Mouse (Mus musculus): ENCODE data around the gene Hist1h1e. TPM values are rescaled to one million over a fixed set of nuclear protein-coding genes. Genes with fewer than 3 reads are reported as not detected.

Gene Hist1h1e
- 100 to 1,000 TPM; 327 to 388 TPM for total RNA-seq (2021)
- long read RNA-seq, experiment 1, partial matches to known transcripts = 0 of 1 reads
- long read RNA-seq, experiment 1, other reads (novel, unspliced or antisense) = 0 of 1 reads
- long read RNA-seq, experiment 2, transcript Hist1h1e-201 (1 exons, 1,930 nt) = major isoform, 5 of 5 reads
- long read RNA-seq, experiment 2, partial matches to known transcripts = 0 of 5 reads
- long read RNA-seq, experiment 2, other reads (novel, unspliced or antisense) = 0 of 5 reads

DNA sequence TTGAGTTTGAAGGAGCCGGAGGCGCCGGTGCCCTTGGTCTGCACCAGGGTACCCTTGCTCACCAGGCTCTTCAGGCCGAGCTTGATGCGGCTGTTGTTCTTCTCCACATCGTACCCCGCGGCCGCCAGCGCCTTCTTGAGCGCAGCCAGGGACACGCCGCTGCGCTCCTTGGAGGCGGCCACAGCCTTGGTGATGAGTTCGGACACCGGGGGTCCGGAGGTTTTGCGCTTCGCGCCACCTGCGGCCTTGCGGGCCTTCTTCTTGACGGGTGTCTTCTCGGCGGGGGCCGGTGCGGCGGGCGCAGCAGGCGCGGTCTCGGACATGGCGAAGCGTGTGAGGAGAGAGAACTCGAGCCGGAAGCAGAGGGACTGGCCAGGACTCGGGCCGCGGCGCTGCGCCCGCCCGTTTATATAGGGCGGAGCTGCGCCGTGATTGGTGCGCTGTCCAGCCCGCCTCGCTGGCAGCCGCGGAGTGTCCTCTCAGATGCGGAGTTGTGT lies at the start of gene Hist1h1e:
Gene Hist1h1e (minus strand): TSS at position 384 of the 497 bp plus-strand sequence.
- DNase-seq (ENCODE audit: low spot score in 2 of 2) = peak; percentile 86 to 96

DNA sequence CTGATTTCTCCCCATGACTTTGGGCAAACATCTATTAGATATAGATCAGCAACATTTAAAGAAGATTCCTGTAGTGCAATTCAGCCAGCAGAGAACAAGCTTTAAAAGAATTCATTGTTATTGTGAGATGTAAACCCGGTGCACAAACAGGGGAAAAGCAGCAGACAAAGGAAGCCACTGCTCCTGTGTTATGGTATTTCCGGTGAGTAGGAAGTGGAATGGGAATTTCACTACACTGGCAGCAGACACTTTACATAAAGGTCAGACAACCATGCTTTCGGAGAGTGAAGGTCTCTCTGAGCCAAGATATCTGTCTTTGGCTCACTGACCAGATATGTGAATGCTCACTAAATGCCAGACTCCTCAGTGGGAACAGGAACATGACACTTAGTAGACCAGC lies 40.2 kb upstream of the Hist1h1e start:
- no peak for DNase-seq (ENCODE audit: low spot score in 2 of 2)

DNA sequence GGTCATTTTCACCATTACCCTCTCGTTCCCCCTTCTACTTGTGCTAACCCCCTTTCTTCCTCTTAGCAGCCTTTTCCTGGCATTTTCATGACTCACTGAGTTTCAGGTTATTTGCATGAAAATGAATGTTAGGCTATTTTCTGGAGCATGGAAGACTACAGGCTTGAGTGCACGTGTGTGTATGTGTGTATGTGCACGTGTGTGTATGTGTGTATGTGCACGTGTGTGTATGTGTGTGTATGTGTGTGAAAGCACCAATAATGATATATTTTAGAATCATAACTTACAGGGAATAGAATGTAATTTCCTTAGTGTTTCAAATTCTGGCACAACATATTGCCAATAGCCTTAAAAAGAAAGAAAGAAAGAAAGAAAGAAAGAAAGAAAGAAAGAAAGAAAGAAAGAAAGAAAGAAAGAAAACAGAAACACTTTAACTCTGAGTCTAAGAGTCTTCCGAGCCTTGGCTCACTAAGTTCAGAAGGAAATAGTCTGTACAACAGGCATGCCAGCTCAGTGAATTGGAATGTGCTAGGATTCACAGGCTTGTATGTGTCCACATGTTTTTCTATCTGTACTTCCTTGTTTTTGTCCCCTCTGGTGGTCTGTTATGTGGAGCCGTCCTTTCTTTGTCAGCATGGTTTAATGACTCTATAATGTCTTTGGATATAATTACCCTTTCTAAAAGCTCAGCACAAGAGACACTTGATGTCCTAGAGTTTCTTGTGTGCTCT lies 37.4 kb upstream of the Hist1h1e start:
- no peak for DNase-seq (ENCODE audit: low spot score in 2 of 2)

DNA sequence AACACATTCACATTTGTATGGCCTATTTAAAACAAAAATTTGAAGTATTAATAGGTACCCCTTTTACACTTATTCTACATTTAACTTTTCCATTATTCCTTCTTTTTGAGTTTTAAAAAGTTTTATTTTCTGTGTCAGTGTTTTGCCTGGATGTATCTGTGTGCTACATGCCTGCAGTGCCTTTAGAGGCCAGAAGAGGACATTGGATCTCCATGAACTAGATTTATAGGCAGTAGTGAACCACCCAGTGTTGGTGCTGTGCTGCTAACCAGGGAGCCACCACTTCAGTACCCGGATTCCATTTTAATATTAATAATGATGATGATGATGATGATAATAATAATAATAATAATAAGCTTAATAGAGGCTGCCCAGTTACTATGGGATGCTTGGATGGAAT lies 8.3 kb upstream of the Hist1h1e start:
- no peak for DNase-seq (ENCODE audit: low spot score in 2 of 2)

DNA sequence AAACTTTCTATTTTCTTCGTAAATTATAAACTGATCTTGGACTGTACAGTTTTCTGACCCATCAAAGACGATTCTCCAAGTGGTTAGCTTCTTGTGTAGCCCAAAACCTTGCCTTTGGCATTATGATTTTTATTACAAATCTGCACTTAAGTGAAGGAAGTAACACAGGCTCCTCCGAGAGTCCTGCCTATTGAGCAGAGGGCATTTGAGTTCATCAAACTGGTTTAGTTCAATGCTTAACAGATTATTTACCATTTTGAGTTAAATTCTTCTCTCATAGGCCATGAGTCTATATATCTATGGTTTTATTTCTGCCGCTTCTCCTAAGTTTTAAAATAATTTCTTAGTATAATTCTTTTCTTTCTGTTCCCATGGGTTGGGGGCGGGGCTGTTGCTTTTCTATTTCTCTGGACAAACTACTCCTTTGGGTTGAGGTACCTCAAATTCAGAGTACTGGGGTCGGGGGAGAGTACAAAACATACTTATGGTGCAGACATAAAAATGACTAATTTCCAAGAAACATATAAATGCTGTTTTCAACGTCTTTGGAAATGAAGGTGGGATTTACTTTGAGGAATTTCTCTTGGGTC lies 598 bp upstream of the Hist1h1e start:
- no peak for DNase-seq (ENCODE audit: low spot score in 2 of 2)

DNA sequence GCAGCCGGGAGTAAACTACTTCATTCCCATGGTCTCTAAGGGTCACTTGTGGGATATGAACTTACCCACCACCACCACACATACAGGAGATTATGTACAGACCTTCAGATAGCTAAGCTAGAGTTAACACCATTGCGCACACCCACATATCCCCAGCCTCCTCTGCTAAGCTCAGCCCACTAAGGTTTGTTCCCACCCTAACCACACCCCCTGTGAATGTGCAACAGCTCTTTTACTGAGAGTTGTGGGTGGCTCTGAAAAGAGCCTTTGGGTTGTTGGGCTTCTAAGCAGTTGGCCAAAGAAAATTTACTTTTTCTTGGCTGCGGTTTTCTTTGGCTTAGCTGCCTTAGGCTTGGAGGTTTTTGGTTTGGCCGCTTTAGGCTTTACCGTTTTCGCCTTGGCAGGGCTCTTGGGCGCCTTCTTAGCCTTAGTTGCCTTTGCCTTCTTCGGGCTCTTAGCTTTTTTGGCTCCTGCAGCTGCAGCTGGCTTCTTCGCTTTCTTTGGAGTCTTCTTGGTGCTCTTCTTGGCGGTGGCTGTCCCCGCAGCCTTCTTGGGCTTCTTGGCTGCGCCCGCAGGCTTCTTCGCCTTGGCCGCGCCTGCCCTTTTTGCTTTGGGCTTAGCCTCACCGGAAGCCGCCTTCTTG lies 705 bp downstream of the Hist1h1e start:
- DNase-seq (ENCODE audit: low spot score in 2 of 2) = peak; percentile 30 to 52

DNA sequence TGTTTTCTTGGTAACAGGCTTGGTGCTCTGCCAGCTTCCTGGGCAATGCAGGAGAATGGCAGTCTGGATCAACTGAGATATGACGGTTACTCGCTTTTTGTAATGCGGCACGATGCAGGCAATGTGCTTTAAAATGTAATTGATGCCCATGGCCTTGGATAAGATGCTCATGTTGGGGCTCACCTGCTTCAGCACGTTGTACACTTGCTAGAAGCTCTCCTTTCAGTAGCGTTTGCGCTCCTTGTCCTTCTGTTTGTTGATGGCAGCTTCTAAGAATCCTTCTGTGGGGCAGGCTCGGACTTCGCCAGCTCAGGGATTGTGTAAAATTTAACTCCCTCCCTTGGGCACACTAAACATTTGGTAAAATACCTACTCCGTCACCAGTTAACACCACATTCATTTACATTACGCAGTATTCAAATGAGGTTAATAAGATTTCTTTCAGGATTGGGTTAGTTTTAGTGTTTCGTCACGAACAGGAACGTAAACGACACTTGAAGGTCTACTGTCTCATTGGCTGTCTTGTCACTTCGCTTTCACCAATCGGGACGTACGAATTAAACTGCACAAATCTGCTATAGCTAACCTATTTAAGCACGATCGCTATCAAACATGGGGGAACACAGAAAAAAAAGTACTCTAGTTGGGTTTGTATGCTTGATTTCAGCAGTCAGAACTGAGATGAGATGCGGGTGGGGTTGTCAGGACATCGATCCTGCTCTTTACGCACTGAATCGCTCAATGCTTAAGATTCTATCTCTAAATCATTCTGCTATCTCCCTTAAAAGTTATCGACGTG lies 1.4 kb downstream of the Hist1h1e start, which contains the start of gene Hist1h2be:
Gene Hist1h2be (minus strand): TSS at position 392 of the 799 bp plus-strand sequence.
- peak; percentile 9 to 27 for DNase-seq (ENCODE audit: low spot score in 2 of 2)

DNA sequence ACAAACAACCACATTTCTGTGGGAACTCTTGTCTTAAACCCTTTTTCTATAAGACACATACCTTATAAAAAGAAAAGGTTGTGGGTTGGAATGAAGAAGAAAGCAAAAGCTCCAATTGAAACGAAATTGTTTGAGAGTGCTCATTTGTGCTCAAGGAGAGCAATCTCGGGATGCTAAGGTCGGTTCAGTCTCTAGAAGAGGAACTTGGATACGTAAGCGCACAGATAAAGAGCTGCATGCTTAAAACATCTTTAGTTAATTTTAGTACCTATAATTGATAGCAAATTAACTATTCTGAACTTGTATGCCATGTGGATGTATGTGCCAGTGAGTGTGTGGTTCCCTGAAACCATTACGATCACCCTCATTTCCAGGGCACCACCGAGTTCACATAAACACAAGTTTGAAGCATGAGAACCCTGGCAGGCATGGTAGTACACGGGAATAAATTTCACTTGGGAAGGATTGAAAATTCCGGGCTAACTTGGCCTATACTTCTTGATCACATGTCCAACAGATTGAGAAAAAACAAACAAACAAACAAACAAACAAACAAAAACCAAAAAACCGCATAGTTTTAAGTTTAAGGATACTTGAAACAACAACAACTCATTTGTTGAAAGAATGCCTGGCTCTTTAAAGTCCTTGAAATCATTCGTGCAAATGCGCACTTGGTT lies 2.2 kb downstream of the Hist1h1e start:
- DNase-seq (ENCODE audit: low spot score in 2 of 2) = no peak

DNA sequence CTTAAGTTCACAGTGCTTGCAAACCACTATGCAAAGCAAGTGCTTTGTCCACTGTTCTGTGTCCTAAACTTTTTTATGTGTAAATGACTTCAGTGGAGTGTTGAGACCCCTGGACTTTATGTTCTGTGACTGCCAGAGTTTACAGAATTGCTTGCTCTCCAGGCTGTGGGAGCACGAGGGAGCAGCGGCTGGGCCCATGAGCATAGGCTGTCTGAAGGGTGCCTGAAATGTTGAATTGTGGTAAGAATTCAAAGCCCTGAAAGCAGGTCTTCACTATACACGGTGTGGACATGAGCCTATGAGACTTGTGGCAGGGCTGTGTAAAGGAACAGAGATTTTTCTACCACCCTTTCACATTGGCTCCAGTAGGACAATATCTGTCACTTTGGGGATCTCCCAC lies 10.7 kb downstream of the Hist1h1e start:
- DNase-seq (ENCODE audit: low spot score in 2 of 2) = no peak

DNA sequence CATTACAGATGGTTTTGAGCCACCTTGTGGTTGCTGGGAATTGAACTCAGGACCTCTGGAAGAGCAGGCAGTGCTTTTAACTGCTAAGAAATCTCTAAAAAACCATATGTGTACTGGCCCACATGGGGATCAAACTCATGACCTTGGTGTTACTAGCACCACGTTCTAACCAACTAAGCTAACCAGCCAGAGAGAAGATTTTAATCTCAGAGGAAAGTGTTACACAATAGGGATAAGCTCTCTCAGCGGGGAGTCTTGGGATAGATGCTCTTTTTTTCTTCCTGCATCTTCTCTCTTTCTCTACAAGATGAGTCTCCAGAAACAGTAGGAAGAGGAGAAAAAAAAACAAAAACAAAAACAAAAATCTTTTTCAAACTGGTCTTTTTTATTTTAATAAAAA lies 12.0 kb downstream of the Hist1h1e start:
- DNase-seq (ENCODE audit: low spot score in 2 of 2) = no peak

DNA sequence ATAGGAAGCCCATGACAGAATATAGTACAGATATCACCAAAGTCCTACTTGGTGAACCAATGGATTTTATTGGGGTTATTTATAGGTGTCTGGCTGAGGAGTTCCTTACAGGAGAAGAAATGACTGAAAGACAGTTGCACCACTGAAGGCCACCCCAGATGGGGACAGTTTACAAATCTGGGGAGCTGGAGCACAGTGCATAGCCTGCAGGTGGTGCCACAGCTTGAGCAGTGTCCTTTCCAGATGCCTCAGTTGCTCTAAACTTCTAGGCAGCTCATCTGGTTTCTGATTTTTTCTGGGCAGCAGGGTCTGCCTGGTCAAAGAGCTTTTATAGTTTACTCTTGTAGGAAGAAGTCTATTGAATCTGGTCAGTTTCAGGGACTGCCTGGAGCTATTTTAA lies 12.5 kb downstream of the Hist1h1e start:
- no peak for DNase-seq (ENCODE audit: low spot score in 2 of 2)

DNA sequence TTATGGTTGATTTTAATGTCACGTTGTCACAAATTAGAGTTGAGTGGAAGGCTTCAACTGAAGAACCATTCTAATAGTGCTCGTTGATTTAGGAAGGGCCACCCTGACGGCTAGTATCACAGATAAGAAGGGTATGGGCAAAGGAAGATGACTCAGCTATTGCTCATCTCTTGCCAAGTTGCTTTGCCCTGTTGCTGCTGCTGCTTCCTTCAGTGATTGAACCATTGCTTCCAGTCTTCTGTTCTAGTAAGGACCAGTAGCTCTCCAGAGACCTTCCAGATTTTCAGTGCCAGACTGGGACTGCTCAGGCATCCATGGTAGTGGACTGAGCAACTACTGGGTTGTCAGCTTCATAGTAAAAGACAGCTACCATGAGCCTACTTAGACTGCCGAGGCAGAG lies 13.1 kb downstream of the Hist1h1e start:
- no peak for DNase-seq (ENCODE audit: low spot score in 2 of 2)

DNA sequence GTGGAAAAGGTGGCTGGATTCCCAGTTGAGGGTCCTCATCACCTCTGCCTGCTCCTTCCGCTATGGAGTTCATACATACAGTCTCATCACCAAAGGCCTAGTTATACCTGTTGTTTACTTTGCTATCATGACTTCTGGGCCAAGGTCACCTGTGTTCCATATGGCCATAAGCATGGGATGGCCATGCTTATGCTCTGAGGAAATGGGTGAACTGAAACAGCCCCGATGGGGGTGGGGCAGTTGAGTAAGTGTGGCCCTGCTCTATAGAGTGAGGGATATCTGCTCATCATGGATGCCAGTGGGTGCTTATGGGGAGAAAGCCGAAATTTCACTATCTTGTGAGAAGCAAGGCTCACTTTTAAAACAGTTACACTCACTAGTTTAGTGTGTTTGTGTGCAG lies 17.3 kb downstream of the Hist1h1e start:
- no peak for DNase-seq (ENCODE audit: low spot score in 2 of 2)

DNA sequence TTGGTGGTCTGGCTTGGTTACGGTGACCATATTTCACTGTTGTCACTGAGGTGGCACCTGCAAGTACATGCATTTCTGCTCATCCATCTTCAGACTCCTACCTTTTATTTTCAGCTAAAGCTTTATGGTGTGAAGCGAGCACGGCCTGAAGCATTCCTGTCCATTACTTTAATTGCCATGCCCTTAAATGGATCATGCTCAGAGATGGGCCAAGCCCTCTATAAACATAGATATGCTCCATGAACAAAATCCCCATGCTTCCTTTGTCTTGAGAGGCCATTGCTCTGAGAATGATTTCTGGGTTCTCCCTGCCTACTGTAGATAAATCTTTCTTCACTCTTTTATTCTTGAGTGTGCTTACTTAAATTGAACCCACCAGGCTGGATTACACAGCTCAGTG lies 17.9 kb downstream of the Hist1h1e start:
- no peak for DNase-seq (ENCODE audit: low spot score in 2 of 2)

DNA sequence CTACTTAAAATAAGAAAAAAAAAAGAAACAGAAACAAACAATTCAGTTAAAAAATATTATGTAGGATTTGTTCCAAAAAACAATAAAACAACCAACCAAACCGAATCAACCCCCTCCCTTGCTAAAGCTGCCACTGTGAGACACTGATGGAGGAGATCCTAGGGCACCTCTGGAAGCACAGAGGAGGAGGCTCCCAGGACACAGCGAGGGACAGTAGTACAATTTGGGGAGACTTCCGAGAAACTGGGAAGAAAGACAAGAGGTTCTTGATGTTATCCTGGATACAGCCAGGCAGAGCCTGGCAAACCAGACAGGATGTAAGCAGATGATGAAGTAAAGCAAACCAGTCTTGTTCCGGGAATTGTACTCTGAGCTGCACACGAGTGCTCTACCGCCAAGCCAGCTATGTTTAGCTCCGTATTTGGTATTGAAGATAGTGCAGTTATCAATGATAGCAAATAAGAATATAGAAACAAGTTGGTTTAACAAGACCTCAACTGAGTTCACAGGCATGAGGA lies 19.1 kb downstream of the Hist1h1e start:
- DNase-seq (ENCODE audit: low spot score in 2 of 2) = no peak

DNA sequence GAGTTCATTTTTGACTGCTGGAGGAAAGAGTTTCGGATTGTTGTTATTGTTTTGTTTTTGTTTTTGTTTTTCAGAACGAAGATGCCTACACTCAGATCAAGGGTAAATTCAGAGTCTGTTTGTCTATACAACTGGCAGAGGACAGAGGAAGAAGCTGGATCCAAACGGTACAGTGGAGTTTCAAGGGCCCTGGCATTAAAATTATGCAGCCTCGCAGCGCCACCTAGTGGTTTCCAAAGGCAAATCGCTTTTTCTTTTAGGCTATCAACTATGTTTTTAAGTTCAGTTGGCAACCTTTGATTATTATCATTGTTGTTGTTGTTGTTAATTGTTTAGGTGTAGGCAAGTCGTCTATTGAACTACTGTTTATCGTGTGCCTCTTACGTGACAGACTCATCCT lies 24.4 kb downstream of the Hist1h1e start:
- peak; percentile 59 to 71 for DNase-seq (ENCODE audit: low spot score in 2 of 2)

DNA sequence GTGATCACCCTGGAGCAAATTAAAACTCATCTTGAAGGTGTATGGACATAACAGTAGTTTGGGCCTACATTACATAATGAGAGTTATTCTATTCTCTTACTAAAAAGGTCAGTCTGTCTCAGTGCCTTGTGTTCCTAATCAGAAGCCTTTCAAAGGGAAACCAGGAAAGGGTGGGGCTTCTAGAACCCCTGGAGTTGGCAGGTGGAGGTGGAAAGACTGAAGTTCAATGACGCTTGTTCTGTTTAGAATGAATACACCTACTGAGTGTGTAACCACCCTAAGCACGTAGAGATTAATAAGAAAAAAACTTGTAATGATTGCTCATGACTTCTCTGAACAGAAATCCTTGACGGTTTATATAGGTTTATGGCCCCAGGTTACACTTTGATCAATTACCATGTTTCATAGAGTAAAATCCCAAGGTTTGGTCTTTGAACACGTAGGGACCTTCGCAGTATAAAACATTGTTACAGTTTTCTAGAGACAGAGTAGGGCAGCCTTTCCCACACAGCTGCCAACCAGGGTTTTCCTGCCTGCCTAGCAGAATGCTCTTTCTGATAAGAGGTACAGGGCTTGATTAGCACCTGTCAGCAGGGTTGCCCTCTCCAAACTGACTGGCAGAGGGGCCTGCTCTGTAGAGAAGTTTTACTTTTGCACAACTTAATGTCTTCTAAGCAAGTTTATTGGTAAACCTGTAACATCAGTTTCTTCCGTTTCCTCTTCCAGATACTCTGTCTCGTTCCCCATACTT lies 26.6 kb downstream of the Hist1h1e start:
- DNase-seq (ENCODE audit: low spot score in 2 of 2) = no peak

DNA sequence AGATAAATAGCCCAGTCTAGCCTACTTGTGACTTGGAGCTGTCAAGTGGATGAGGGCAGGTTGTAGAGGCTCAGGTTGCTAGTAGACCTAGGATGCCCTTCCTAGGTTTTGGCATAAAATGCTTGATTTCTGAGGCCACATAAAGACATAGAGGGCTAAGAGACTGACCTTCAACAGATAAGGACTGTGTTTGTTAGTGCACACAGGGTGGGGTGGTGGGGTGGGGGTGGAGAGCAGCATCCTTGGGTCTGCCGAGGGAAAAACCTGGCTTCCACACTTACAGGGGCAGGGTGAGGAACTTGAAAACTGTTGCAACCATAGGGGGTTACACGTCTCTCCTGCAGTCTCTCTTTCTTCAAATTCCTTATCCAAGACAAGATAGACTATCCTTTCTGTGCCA lies 27.2 kb downstream of the Hist1h1e start:
- no peak for DNase-seq (ENCODE audit: low spot score in 2 of 2)

DNA sequence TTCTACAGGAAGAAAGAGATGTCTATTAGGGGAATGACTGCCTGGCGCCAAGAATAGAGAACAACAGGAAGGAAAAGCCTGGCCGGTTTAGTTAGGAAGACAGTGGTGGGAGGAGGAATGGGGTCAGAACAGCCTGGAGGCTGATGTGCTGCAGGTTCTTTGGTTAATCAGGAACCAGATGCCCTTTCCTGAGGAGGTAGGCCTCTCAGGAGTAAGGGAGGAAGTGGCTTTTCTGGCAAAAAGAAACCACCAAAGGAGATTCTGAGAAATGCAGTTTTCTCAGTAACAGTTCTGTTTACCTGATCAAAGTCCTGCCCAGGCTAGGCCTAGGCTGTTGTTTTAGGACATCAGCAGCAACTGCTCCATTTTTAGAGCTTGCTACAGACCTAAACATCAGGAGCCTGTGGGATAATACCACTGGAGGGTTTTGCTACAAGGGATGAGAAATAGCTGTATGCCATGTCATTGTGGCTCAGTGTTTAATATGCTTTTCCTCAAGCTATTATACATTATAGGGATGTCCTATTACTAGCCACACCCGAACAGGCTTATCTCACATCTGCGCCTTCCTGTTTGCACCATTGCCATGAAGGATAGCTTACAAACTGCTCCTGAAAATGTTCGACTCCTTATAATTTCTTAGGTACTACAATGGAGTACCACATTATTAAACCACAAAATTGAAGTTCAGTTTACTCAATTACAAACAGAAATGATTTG lies 29.1 kb downstream of the Hist1h1e start:
- no peak for DNase-seq (ENCODE audit: low spot score in 2 of 2)
